Mouse (Mus musculus) urinary bladder, adult 18-20 months (tissue): ENCODE results near the gene Macf1.

ENCODE experiments used
- DNase-seq, 2 experiments: peaks; one replicate each; pipeline ENCODE4 v3.0.0; 2022; ENCODE audit warnings: low spot score in 2 of 2, mixed read lengths in 2 of 2

Macf1 gene

GRCm38 (mm10) chr4:123598519-123599228, 85.5 kb downstream of the Macf1 start:
- DNase-seq = no peak

- no peak for DNase-seq
Measured at GRCm38 (mm10) chr4:123594381-123594806, 89.8 kb downstream of the Macf1 start.

- no peak for DNase-seq
Measured at GRCm38 (mm10) chr4:123593664-123594063, 90.5 kb downstream of the Macf1 start.

DNA sequence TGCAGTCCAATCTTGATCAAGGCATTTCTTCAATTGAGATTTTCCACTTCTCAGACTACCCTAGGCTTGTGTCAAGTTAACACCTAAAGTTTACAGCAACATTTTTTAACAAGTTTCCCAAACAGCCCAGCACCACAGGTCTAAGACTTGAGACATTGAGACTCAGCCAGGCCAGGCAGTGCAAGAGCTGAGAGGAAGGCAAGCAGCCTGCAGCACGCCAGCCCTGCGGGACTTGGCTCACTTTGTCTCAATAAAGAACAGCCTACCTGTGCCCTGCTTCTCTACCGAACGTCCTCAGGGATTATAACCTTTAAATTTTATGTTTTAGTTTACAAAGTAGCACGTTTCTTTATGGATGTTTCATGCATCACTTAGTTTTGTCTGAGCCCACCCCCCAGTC, 92.1 kb downstream of the Macf1 start:
- no peak for DNase-seq

DNA sequence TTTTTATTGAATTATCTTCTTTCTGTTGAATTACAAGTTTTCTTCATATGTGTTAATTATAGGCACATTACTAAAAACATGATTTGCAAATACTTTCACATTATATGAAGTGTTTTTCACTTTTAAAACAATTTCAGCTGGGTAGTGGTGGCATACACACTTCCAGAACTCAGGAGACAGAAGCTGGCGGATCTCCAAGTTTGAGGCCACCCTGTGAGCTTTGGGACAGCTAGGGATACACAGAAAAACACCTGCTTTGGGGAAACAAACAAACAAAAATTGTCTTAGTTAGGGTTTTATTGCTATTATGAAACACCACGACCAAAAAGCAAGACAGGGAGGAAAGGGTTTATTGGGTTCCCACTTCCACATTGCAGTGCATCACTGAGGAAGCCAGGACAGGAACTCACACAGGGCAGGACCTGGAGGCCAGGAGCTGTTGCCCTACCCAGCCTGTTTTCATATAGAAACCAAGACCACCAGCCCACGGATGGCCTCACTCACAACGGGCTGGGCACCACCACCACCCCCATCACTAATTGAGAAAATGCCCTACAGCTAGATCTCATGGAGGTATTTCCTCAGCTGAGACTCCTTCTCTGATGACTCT, 93.0 kb downstream of the Macf1 start:
- no peak for DNase-seq

- DNase-seq = no peak
Measured at GRCm38 (mm10) chr4:123589496-123589895, 94.7 kb downstream of the Macf1 start.

GRCm38 (mm10) chr4:123588353-123589301, 95.5 kb downstream of the Macf1 start:
- DNase-seq = peak in 1 of 2 experiments; percentile 42

GRCm38 (mm10) chr4:123587616-123588015, 96.5 kb downstream of the Macf1 start:
- DNase-seq = no peak

DNA sequence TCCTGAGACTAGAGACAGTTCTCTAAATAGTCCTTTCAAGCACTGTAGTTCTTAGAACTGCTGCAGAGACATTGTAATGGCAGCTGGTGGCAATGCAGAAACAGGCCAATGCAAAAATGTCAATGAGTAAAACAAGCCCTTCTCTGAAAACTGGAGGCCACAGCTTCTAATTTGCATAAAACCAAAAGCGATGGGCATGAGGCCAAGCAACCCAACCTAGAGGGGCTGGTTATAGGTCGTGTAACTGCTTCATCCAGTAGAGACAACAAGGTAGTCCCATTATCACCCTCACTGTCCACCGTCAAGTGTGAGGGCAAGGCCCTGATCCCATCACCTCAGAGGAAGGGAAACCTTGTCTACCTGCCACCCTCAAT, 99.5 kb downstream of the Macf1 start:
- DNase-seq = no peak

GRCm38 (mm10) chr4:123584084-123584719, 100.0 kb downstream of the Macf1 start:
- DNase-seq = no peak

DNA sequence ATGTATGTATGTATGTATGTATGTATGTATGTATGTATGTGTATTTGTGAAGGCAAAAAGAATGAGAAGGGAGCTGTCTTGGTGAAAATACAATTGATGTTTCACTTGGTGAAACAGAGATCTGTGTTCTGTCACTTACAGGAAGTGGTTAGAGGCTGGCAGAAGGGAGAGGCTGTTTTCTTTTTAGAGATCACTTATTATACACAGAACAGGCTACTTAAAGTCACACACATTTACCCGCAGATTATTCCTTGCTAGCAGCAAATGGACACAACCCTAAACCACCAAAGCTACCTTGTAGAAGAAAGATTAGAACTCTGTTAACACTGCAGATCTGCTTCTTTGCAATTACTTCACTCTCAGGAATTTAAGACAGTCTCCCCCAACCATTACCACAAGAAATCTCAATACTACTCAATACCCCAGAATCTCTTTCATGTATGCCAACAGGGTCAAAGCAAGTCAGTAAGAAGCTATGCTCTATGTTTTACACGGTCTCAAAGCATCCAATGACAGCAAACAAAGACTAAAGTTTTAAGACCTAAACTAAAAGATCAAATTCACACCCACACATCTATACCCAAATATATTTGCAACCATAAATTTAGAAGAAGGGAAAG, 106.6 kb downstream of the Macf1 start:
- DNase-seq = no peak

- peak; percentile 30 to 37 for DNase-seq
Measured at GRCm38 (mm10) chr4:123572434-123573336, 111.5 kb downstream of the Macf1 start.

DNA sequence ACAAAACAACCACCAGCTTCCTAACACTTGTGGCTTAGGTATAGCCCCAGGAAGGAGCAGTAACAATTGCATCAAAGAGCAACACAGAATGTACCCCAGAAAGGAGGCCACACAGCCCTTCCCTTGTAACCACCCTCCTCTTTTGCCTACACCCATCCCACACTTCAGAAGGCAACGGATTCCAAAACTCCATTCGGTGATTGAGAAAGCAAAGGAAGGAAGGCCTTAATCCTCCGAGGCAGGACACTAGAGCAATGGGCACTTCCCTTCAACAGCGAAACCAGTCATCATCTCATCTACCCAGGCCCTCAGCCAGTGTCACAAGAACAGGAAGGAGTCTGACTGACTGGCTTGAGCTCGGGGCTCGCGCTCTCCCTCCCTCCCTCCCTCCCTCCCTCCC, 112.3 kb downstream of the Macf1 start:
- DNase-seq = peak; percentile 10 to 24

DNA sequence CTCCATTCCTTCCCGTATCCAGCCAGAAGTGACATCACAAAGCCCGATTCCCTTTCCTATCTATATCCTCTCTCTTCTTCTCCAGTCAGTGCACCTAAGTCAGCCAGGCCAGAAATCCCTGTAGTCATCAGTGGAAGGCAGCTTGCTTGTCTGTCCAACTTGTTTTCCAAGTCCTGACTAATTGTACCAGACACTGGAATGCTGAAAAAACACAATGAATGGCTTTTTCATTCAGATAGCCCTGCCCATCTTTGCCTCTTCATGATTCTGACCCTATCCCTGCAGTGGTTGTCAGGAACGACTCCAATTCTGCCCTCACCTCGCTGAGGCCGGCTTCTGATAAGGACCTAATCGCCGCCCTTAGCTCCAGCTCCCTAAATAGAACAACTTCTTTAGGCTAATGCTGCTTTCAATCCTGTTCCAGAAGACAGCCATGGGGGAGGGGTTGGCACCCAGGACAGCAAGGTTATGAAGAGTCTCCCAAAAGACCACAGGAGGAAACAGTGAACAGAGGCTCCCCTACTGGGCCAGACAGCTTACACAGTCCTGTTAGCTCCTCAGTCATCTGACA, 118.8 kb downstream of the Macf1 start:
- DNase-seq = no peak

GRCm38 (mm10) chr4:123564051-123564791, 119.9 kb downstream of the Macf1 start:
- no peak for DNase-seq

GRCm38 (mm10) chr4:123562177-123562815, 121.9 kb downstream of the Macf1 start:
- DNase-seq = no peak

- DNase-seq = no peak
Measured at GRCm38 (mm10) chr4:123560896-123561295, 123.3 kb downstream of the Macf1 start.

DNA sequence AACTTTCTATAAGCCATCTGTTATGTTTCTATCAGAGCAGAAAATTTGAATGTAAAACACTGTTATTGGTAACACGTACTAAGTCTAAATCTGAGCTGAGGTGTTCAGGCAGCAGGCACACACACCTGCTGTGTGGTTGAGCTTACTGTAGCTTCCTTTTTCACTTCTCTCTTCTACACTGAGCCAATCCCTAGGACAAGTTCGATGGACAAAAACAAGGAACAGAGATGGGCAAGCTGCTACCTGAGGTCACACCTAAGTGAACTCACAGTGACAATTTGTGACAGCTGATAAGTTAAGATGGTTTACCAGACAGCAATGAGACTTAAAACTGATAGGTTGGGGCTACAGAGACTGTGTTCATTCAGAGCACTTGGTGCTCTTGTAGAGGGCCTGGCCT, 125.7 kb downstream of the Macf1 start:
- no peak for DNase-seq

- no peak for DNase-seq
Measured at GRCm38 (mm10) chr4:123555251-123555650, 128.9 kb downstream of the Macf1 start.
